Mouse (Mus musculus) splenic B cell, adult 2 months (primary cell): ENCODE results near the gene Aktip.

Experiments used
- DNase-seq: peaks from one replicate; pipeline ENCODE4 v3.0.0-alpha.2; 2011; ENCODE audit warnings: low read depth, low spot score
- H3K27me3 ChIP-seq: 2 replicates; pipeline ENCODE4 v1.6.1; 2012; ENCODE audit warnings: mild to moderate bottlenecking, low read length, moderate library complexity, mixed read lengths; ENCODE audit not compliant: control insufficient read depth, poor library complexity, insufficient read depth, severe bottlenecking
- H3K36me3 ChIP-seq: 2 replicates; pipeline ENCODE4 v1.6.1; 2012; ENCODE audit warnings: mild to moderate bottlenecking, low read length, moderate library complexity, mixed read lengths; ENCODE audit not compliant: control insufficient read depth, poor library complexity, insufficient read depth, severe bottlenecking

Aktip gene

GRCm38 (mm10) chr8:91159959-91160800 lies 39.6 kb downstream of the Aktip start:
- no peak for DNase-seq
- no peaks in the 10 kb centered on the region for H3K27me3 ChIP-seq

GRCm38 (mm10) chr8:91158617-91159016 lies 41.2 kb downstream of the Aktip start:
- no peak for DNase-seq
- no peaks in the 10 kb centered on the region for H3K36me3 ChIP-seq
- H3K27me3 ChIP-seq: no peaks in the 10 kb centered on the region

More at GRCm38 (mm10) chr8:91159959-91160800, 39.6 kb downstream of the Aktip start:
- H3K36me3 ChIP-seq: no peaks in the 10 kb centered on the region

GRCm38 (mm10) chr8:91154564-91154963 lies 45.2 kb downstream of the Aktip start:
- no peaks in the 10 kb centered on the region for H3K27me3 ChIP-seq
- no peaks in the 10 kb centered on the region for H3K36me3 ChIP-seq
- peak; percentile 22 for DNase-seq

GRCm38 (mm10) chr8:91153831-91154230 lies 45.9 kb downstream of the Aktip start:
- no peaks in the 10 kb centered on the region for H3K27me3 ChIP-seq
- no peak for DNase-seq
- no peaks in the 10 kb centered on the region for H3K36me3 ChIP-seq

- no peaks in the 10 kb centered on the region for H3K36me3 ChIP-seq
- H3K27me3 ChIP-seq: no peaks in the 10 kb centered on the region
- DNase-seq: no peak
Measured at GRCm38 (mm10) chr8:91151531-91151930, 48.2 kb downstream of the Aktip start.

- H3K36me3 ChIP-seq: no peaks in the 10 kb centered on the region
- no peaks in the 10 kb centered on the region for H3K27me3 ChIP-seq
- no peak for DNase-seq
Measured at GRCm38 (mm10) chr8:91149298-91149697, 50.5 kb downstream of the Aktip start.

- no peak for DNase-seq
- Histone ChIP-seq H3K36me3 (no peaks in the 10 kb centered on the region), H3K27me3 (no peaks in the 10 kb centered on the region)
Measured at GRCm38 (mm10) chr8:91148643-91149178, 51.1 kb downstream of the Aktip start.

GRCm38 (mm10) chr8:91147715-91148114 lies 52.1 kb downstream of the Aktip start:
- Histone ChIP-seq H3K36me3 (no peaks in the 10 kb centered on the region), H3K27me3 (no peaks in the 10 kb centered on the region)
- DNase-seq: peak; percentile 71

GRCm38 (mm10) chr8:91140828-91141227 lies 58.9 kb downstream of the Aktip start:
- Histone ChIP-seq H3K27me3 (no peaks in the 10 kb centered on the region), H3K36me3 (no peaks in the 10 kb centered on the region)
- DNase-seq: no peak

- no peak for DNase-seq
- H3K27me3 ChIP-seq: no peaks in the 10 kb centered on the region
- H3K36me3 ChIP-seq: no peaks in the 10 kb centered on the region
Measured at GRCm38 (mm10) chr8:91135308-91136181, 64.2 kb downstream of the Aktip start.

GRCm38 (mm10) chr8:91134659-91135058 lies 65.1 kb downstream of the Aktip start:
- no peaks in the 10 kb centered on the region for H3K36me3 ChIP-seq
- H3K27me3 ChIP-seq: no peaks in the 10 kb centered on the region
- DNase-seq: no peak

GRCm38 (mm10) chr8:91134070-91134475 lies 65.7 kb downstream of the Aktip start:
- DNase-seq: peak; percentile 100
- Histone ChIP-seq H3K36me3 (no peaks in the 10 kb centered on the region), H3K27me3 (no peaks in the 10 kb centered on the region)

- no peak for DNase-seq
- no peaks in the 10 kb centered on the region for H3K27me3 ChIP-seq
Measured at GRCm38 (mm10) chr8:91133441-91134069, 66.2 kb downstream of the Aktip start.

GRCm38 (mm10) chr8:91132731-91133130 lies 67.0 kb downstream of the Aktip start:
- no peaks in the 10 kb centered on the region for H3K36me3 ChIP-seq
- DNase-seq: no peak
- no peaks in the 10 kb centered on the region for H3K27me3 ChIP-seq

More at GRCm38 (mm10) chr8:91133441-91134069, 66.2 kb downstream of the Aktip start:
- no peaks in the 10 kb centered on the region for H3K36me3 ChIP-seq
